Mouse (Mus musculus): ENCODE results near the gene Dvl2. TPM values are rescaled to one million over a fixed set of nuclear protein-coding genes. Genes with fewer than 3 reads are reported as not detected.

Dvl2 gene
- polyA plus RNA-seq, 1 experiment from 2014 or later, result 56.8 TPM

GRCm38 (mm10) chr11:70020731-70021263 is 20.4 kb downstream of the Dvl2 start:
- WGBS, result 2% methylated on average over 8 of the region's 8 CpGs
- Histone ChIP-seq H3K4me3 (peak overlapping the region; percentile 69), H3K4me2 (peak overlapping the region; percentile 85), H3K27me3 (no peaks in the 10 kb centered on the region), H3K36me3 (no peaks in the 10 kb centered on the region), H3K27ac (peak overlapping the region; percentile 95), H3K9ac (peak overlapping the region; percentile 88), H3K9me3 (no peaks in the 10 kb centered on the region), H3K4me1 (peaks cover 77% of the 10 kb centered on the region)
- ATAC-seq (ENCODE audit: insufficient number of reproducible peaks, insufficient read depth, low FRiP score, low TSS enrichment, low read depth), result peak; percentile 66; the same call in 1 of the 2 replicates

GRCm38 (mm10) chr11:70021264-70022132 is 21.1 kb downstream of the Dvl2 start:
- 1% methylated on average over 40 of the region's 40 CpGs for WGBS
- peak overlapping the region; percentile 95 for H3K27ac ChIP-seq
- H3K9ac ChIP-seq, result peak overlapping the region; percentile 88
- no peaks in the 10 kb centered on the region for H3K9me3 ChIP-seq
- peak overlapping the region; percentile 69 for H3K4me3 ChIP-seq
- no peaks in the 10 kb centered on the region for H3K36me3 ChIP-seq
- peak; percentile 75 for ATAC-seq (ENCODE audit: insufficient number of reproducible peaks, insufficient read depth, low FRiP score, low TSS enrichment, low read depth)
- H3K4me1 ChIP-seq, result peaks cover 84% of the 10 kb centered on the region
- no peaks in the 10 kb centered on the region for H3K27me3 ChIP-seq
- peak overlapping the region; percentile 85 for H3K4me2 ChIP-seq

GRCm38 (mm10) chr11:70023481-70024150 is 23.2 kb downstream of the Dvl2 start:
- 4% methylated on average over 26 of the region's 29 CpGs for WGBS
- Histone ChIP-seq H3K4me2 (peak overlapping the region; percentile 59), H3K36me3 (no peaks in the 10 kb centered on the region), H3K9ac (peak overlapping the region; percentile 59), H3K27ac (0 out of 2 replicates have a peak overlapping the region, but pooled peaks have one; percentile 48), H3K9me3 (no peaks in the 10 kb centered on the region), H3K4me3 (peak overlapping the region; percentile 36), H3K4me1 (peaks cover 93% of the 10 kb centered on the region), H3K27me3 (no peaks in the 10 kb centered on the region)
- no peak for ATAC-seq (ENCODE audit: insufficient number of reproducible peaks, insufficient read depth, low FRiP score, low TSS enrichment, low read depth)

- ATAC-seq (ENCODE audit: insufficient number of reproducible peaks, insufficient read depth, low FRiP score, low TSS enrichment, low read depth), result no peak
- WGBS, result 20% methylated on average over 6 of the region's 6 CpGs
- Histone ChIP-seq H3K9ac (peak overlapping the region; percentile 59), H3K4me2 (peak overlapping the region; percentile 59), H3K36me3 (no peaks in the 10 kb centered on the region), H3K4me3 (peak overlapping the region; percentile 36), H3K4me1 (peaks cover 95% of the 10 kb centered on the region), H3K9me3 (no peaks in the 10 kb centered on the region), H3K27me3 (no peaks in the 10 kb centered on the region), H3K27ac (peak overlapping the region; percentile 16; the same call in 1 of the 2 replicates)
Measured at GRCm38 (mm10) chr11:70024151-70024514, 23.7 kb downstream of the Dvl2 start.

- peak overlapping the region; percentile 22 for H3K4me3 ChIP-seq
- peaks cover 82% of the 10 kb centered on the region for H3K4me1 ChIP-seq
- no peaks in the 10 kb centered on the region for H3K27me3 ChIP-seq
- ATAC-seq (ENCODE audit: insufficient number of reproducible peaks, insufficient read depth, low FRiP score, low TSS enrichment, low read depth), result peak; percentile 40; the same call in 1 of the 2 replicates
- 3% methylated on average over 17 of the region's 19 CpGs for WGBS
- H3K9ac ChIP-seq, result peak overlapping the region; percentile 62; the same call in 1 of the 2 replicates
- H3K36me3 ChIP-seq, result peaks cover 15% of the 10 kb centered on the region
- H3K27ac ChIP-seq, result peak overlapping the region; percentile 90
- H3K4me2 ChIP-seq, result peak overlapping the region; percentile 65
- H3K9me3 ChIP-seq, result no peaks in the 10 kb centered on the region
Measured at GRCm38 (mm10) chr11:70026689-70027088, 26.3 kb downstream of the Dvl2 start.

- Histone ChIP-seq H3K4me2 (peak overlapping the region; percentile 65), H3K4me3 (peak overlapping the region; percentile 22; the same call in 1 of the 2 replicates), H3K36me3 (peaks cover 22% of the 10 kb centered on the region), H3K27me3 (no peaks in the 10 kb centered on the region), H3K27ac (peak overlapping the region; percentile 90), H3K9ac (peak overlapping the region; percentile 62; the same call in 1 of the 2 replicates), H3K4me1 (peaks cover 76% of the 10 kb centered on the region), H3K9me3 (no peaks in the 10 kb centered on the region)
- 37% methylated on average over 9 of the region's 9 CpGs for WGBS
- ATAC-seq (ENCODE audit: insufficient number of reproducible peaks, insufficient read depth, low FRiP score, low TSS enrichment, low read depth), result no peak
Measured at GRCm38 (mm10) chr11:70027397-70027796, 27.0 kb downstream of the Dvl2 start.

GRCm38 (mm10) chr11:70028401-70029129 is 28.2 kb downstream of the Dvl2 start:
- peak overlapping the region; percentile 65 for H3K4me2 ChIP-seq
- H3K4me3 ChIP-seq, result peak overlapping the region; percentile 33
- peak overlapping the region; percentile 62 for H3K9ac ChIP-seq
- no peak for ATAC-seq (ENCODE audit: insufficient number of reproducible peaks, insufficient read depth, low FRiP score, low TSS enrichment, low read depth)
- H3K36me3 ChIP-seq, result peaks cover 32% of the 10 kb centered on the region
- H3K27me3 ChIP-seq, result no peaks in the 10 kb centered on the region
- H3K4me1 ChIP-seq, result peaks cover 66% of the 10 kb centered on the region
- H3K9me3 ChIP-seq, result no peaks in the 10 kb centered on the region
- WGBS, result 22% methylated on average over 12 of the region's 12 CpGs
- H3K27ac ChIP-seq, result peak overlapping the region; percentile 90

- peak overlapping the region; percentile 33 for H3K4me3 ChIP-seq
- peak overlapping the region; percentile 90 for H3K27ac ChIP-seq
- peaks cover 61% of the 10 kb centered on the region for H3K4me1 ChIP-seq
- 1% methylated on average over 20 of the region's 20 CpGs for WGBS
- H3K36me3 ChIP-seq, result peaks cover 38% of the 10 kb centered on the region
- ATAC-seq (ENCODE audit: insufficient number of reproducible peaks, insufficient read depth, low FRiP score, low TSS enrichment, low read depth), result peak; percentile 74
- no peaks in the 10 kb centered on the region for H3K9me3 ChIP-seq
- no peaks in the 10 kb centered on the region for H3K27me3 ChIP-seq
- H3K9ac ChIP-seq, result peak overlapping the region; percentile 62; the same call in 1 of the 2 replicates
- peak overlapping the region; percentile 65 for H3K4me2 ChIP-seq
Measured at GRCm38 (mm10) chr11:70029130-70029801, 28.9 kb downstream of the Dvl2 start.

GRCm38 (mm10) chr11:70029829-70030550 is 29.6 kb downstream of the Dvl2 start:
- 49% methylated on average over 11 of the region's 11 CpGs for WGBS
- no peaks in the 10 kb centered on the region for H3K27me3 ChIP-seq
- 0 out of 2 replicates have a peak overlapping the region, but pooled peaks have one; percentile 36 for H3K9ac ChIP-seq
- H3K4me3 ChIP-seq, result peak overlapping the region; percentile 33
- H3K4me1 ChIP-seq, result peaks cover 54% of the 10 kb centered on the region
- H3K9me3 ChIP-seq, result no peaks in the 10 kb centered on the region
- ATAC-seq (ENCODE audit: insufficient number of reproducible peaks, insufficient read depth, low FRiP score, low TSS enrichment, low read depth), result no peak
- peak overlapping the region; percentile 65 for H3K4me2 ChIP-seq
- H3K27ac ChIP-seq, result peak overlapping the region; percentile 90
- H3K36me3 ChIP-seq, result peaks cover 43% of the 10 kb centered on the region

- ATAC-seq (ENCODE audit: insufficient number of reproducible peaks, insufficient read depth, low FRiP score, low TSS enrichment, low read depth), result no peak
- peaks cover 49% of the 10 kb centered on the region for H3K36me3 ChIP-seq
- no peaks in the 10 kb centered on the region for H3K9me3 ChIP-seq
- peaks cover 46% of the 10 kb centered on the region for H3K4me1 ChIP-seq
- WGBS, result 93% methylated on average over 28 of the region's 28 CpGs
- no peak overlapping the region for H3K4me2 ChIP-seq
- no peak overlapping the region for H3K9ac ChIP-seq
- no peak overlapping the region for H3K4me3 ChIP-seq
- no peaks in the 10 kb centered on the region for H3K27me3 ChIP-seq
- H3K27ac ChIP-seq, result no peak overlapping the region
Measured at GRCm38 (mm10) chr11:70030651-70031320, 30.4 kb downstream of the Dvl2 start.
